Mouse (Mus musculus) effector memory CD4-positive, alpha-beta T cell, adult 7 months (primary cell): Measurements from ENCODE around the gene Tas2r124. TPM values are rescaled to one million over a fixed set of nuclear protein-coding genes. Genes with fewer than 3 reads are reported as not detected.

Experiments used
- polyA plus RNA-seq: library from polyadenylated mRNA; unstranded; fragments of 100-300 nt; shearing (Covaris generic); gene quantifications from one replicate; pipeline ENCODE4 v1.2.1, GENCODE M21; 2017

Tas2r124 gene
- polyA plus RNA-seq = not detected

DNA sequence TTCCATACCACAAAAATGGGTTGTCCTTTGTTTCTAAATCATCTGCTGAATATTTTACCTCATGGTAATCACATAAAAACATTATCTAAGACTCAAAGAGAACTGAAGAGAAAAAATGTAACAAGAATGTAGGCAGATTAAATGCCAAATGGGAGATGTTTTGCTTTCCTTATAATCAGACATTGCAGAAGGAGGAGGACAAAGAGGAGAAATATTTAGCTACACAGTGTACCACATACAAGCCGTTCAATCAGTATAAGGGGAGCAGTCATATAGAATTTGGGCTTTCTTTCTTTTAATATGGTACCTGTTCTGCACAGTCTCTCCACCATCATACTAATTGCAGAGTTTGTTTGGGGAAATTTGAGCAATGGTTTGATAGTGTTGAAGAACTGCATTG lies at the start of gene Tas2r124:
Gene Tas2r124 (plus strand): TSS at position 301 of the 400 bp plus-strand sequence.

GRCm38 (mm10) chr6:132711828-132712227 lies 42.7 kb upstream of the Tas2r124 start, which contains the start of gene Tas2r122:
Tas2r122 (minus strand) TSS chr6:132711928.

DNA sequence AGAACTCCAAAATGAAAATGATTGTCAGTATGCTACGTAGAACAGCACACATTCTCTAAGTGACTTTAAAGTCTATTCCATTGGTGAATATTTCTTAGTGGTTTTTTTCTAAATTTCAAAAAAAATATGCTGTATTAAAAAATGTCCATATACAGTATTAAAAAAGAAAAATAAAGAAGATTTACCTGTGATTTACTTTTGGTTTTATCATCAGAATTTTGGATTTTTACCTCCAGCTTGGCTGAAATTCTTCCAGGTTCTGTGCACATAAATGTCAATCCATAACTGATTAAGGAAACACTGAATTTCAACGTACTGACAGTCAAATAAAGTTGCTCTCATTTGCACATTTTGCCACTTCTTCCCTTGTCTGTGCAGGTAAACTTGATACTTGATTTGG lies 16.6 kb upstream of the Tas2r124 start, which contains the start of gene Tas2r115:
Gene Tas2r115 (minus strand): TSS at position 101 of the 400 bp plus-strand sequence.

GRCm38 (mm10) chr6:132761831-132762230 lies 7.3 kb downstream of the Tas2r124 start, which contains the start of gene Tas2r102:
Tas2r102 (plus strand) TSS chr6:132762131.

GRCm38 (mm10) chr6:132778062-132778461 lies 23.5 kb downstream of the Tas2r124 start, which contains the start of gene Tas2r136:
Tas2r136 (minus strand) TSS chr6:132778162.

DNA sequence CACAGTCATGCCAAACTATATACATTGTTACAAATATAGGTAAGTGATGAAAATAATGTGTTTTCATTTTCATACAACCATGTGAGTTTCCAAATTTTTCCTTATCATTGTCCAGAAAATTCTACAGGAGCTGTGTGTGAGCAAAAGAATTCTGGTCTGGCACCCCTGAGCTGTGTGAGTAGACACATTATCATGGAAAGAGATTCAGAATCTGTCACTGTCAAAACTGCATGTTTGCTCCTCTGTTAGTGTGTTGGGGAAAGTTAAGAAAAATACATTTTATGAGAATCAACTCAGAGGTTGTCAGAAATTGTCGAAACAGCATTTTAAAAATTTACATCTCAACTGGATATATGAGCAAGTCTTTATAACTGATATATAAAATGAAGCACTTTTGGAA lies 48.0 kb downstream of the Tas2r124 start, which contains the start of gene Tas2r117:
Gene Tas2r117 (plus strand): TSS at position 301 of the 400 bp plus-strand sequence.

Other genes starting within 250 kb of the Tas2r124 start
- gene Prh1, start 184.9 kb upstream of the Tas2r124 start, polyA plus RNA-seq = not detected
- not detected for gene Prp2, start 158.8 kb upstream of the Tas2r124 start, polyA plus RNA-seq
- gene A630073D07Rik, start 103.2 kb upstream of the Tas2r124 start, polyA plus RNA-seq = not detected
- not detected for gene Tas2r120, start 97.8 kb upstream of the Tas2r124 start, polyA plus RNA-seq
- not detected for gene Tas2r121, start 53.7 kb upstream of the Tas2r124 start, polyA plus RNA-seq
- not detected for gene Tas2r122, start 42.8 kb upstream of the Tas2r124 start, polyA plus RNA-seq
- not detected for gene Tas2r115, start 16.7 kb upstream of the Tas2r124 start, polyA plus RNA-seq
- gene Tas2r102, start 7.4 kb downstream of the Tas2r124 start, polyA plus RNA-seq = not detected
- not detected for gene Tas2r136, start 23.4 kb downstream of the Tas2r124 start, polyA plus RNA-seq
- gene Tas2r117, start 48.1 kb downstream of the Tas2r124 start, polyA plus RNA-seq = not detected
- not detected for gene Tas2r123, start 92.4 kb downstream of the Tas2r124 start, polyA plus RNA-seq
- not detected for gene Tas2r116, start 100.7 kb downstream of the Tas2r124 start, polyA plus RNA-seq
- not detected for gene Tas2r110, start 113.3 kb downstream of the Tas2r124 start, polyA plus RNA-seq
- gene Tas2r113, start 138.3 kb downstream of the Tas2r124 start, polyA plus RNA-seq = not detected
- not detected for gene Tas2r125, start 154.9 kb downstream of the Tas2r124 start, polyA plus RNA-seq
- not detected for gene Tas2r129, start 196.4 kb downstream of the Tas2r124 start, polyA plus RNA-seq
- not detected for gene Tas2r131, start 203.2 kb downstream of the Tas2r124 start, polyA plus RNA-seq
- not detected for gene Tas2r109, start 226.2 kb downstream of the Tas2r124 start, polyA plus RNA-seq